Mouse (Mus musculus): ENCODE data around the gene Gsta4. TPM values are rescaled to one million over a fixed set of nuclear protein-coding genes. Genes with fewer than 3 reads are reported as not detected.
A peak's percentile ranks its signal among the peaks of the same experiment; 100 is the strongest.
"Not testable (repeated sequence)": the region's sequence is repeated elsewhere in the genome, so short reads cannot be mapped to it uniquely, and the experiment has no call there.

Gene Gsta4
- total and polyA plus RNA-seq, 2 experiments = 46.5 to 137 TPM

- 74% methylated on average over 11 of the region's 11 CpGs for WGBS
- Histone ChIP-seq H3K9ac (ENCODE audit: low read depth, low read length) (no peak overlapping the region), H3K27ac (replicated peaks; ENCODE audit: insufficient read depth, low read depth, low read length) (no peak overlapping the region), H3K4me3 (ENCODE audit: insufficient read depth, low read depth, low read length) (no peak overlapping the region), H3K4me1 (ENCODE audit: control insufficient read depth, insufficient read depth, low read length) (peaks cover 14% of the 10 kb centered on the region), H3K27me3 (ENCODE audit: control insufficient read depth, insufficient read depth, low read length) (no peaks in the 10 kb centered on the region), H3K36me3 (ENCODE audit: control insufficient read depth, insufficient read depth, low read length) (no peaks in the 10 kb centered on the region), H3K79me2 (ENCODE audit: control insufficient read depth, insufficient read depth, low read length) (no peaks in the 10 kb centered on the region)
- TF ChIP-seq CTCF (IDR thresholded peaks at IDR 0.05; ENCODE audit: low read depth, low read length) (no peak), POLR2A (IDR thresholded peaks at IDR 0.05; ENCODE audit: extremely low read depth, insufficient read depth, low read length) (no peak)
- DNase-seq (ENCODE audit: extremely low read depth, low read depth, low spot score) = no peak
Measured at GRCm38 (mm10) chr9:78225304-78225703, 42.7 kb downstream of the Gsta4 start.

DNA sequence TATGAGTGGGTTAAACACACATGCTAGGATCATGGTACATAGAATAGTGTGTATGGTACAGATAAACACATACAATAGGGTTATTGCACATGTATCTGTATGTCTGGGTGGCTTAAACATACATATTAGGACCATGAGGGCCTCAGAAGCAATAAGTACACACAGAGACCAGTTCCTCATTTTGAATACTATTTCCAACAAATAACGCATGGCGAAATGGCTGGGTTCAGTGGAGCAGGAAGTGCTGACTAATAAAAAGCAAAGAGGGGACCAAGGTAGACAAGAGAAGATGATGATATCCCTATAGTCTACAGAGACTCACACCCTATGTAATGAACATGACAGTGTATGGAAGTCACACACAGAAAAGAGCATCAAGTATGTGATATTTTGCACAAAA is 45.5 kb downstream of the Gsta4 start:
- Histone ChIP-seq H3K27me3 (ENCODE audit: control insufficient read depth, insufficient read depth, low read length) (no peaks in the 10 kb centered on the region), H3K36me3 (ENCODE audit: control insufficient read depth, insufficient read depth, low read length) (no peaks in the 10 kb centered on the region), H3K27ac (replicated peaks; ENCODE audit: insufficient read depth, low read depth, low read length) (no peak overlapping the region), H3K79me2 (ENCODE audit: control insufficient read depth, insufficient read depth, low read length) (no peaks in the 10 kb centered on the region), H3K4me1 (ENCODE audit: control insufficient read depth, insufficient read depth, low read length) (peaks cover 11% of the 10 kb centered on the region), H3K9ac (ENCODE audit: low read depth, low read length) (no peak overlapping the region), H3K4me3 (ENCODE audit: insufficient read depth, low read depth, low read length) (no peak overlapping the region)
- TF ChIP-seq POLR2A (IDR thresholded peaks at IDR 0.05; ENCODE audit: extremely low read depth, insufficient read depth, low read length) (no peak), CTCF (IDR thresholded peaks at IDR 0.05; ENCODE audit: low read depth, low read length) (no peak)
- 87% methylated on average over 2 of the region's 2 CpGs for WGBS
- DNase-seq (ENCODE audit: extremely low read depth, low read depth, low spot score) = no peak

GRCm38 (mm10) chr9:78229658-78230057 is 47.1 kb downstream of the Gsta4 start:
- not testable (repeated sequence) for H3K27me3 ChIP-seq (ENCODE audit: control insufficient read depth, insufficient read depth, low read length); H3K79me2 ChIP-seq (ENCODE audit: control insufficient read depth, insufficient read depth, low read length); H3K4me1 ChIP-seq (ENCODE audit: control insufficient read depth, insufficient read depth, low read length); H3K36me3 ChIP-seq (ENCODE audit: control insufficient read depth, insufficient read depth, low read length); H3K27ac ChIP-seq (replicated peaks; ENCODE audit: insufficient read depth, low read depth, low read length); H3K4me3 ChIP-seq (ENCODE audit: insufficient read depth, low read depth, low read length); H3K9ac ChIP-seq (ENCODE audit: low read depth, low read length)
- peak; percentile 93 for DNase-seq (ENCODE audit: extremely low read depth, low read depth, low spot score)
- 21% methylated on average over 3 of the region's 3 CpGs for WGBS

GRCm38 (mm10) chr9:78230461-78230860 is 47.9 kb downstream of the Gsta4 start, which contains the start of gene Gsta1:
Gene Gsta1 (plus strand): TSS chr9:78230656.
- H3K27me3 ChIP-seq (ENCODE audit: control insufficient read depth, insufficient read depth, low read length); H3K36me3 ChIP-seq (ENCODE audit: control insufficient read depth, insufficient read depth, low read length); H3K4me1 ChIP-seq (ENCODE audit: control insufficient read depth, insufficient read depth, low read length); H3K9ac ChIP-seq (ENCODE audit: low read depth, low read length); H3K4me3 ChIP-seq (ENCODE audit: insufficient read depth, low read depth, low read length); H3K79me2 ChIP-seq (ENCODE audit: control insufficient read depth, insufficient read depth, low read length); H3K27ac ChIP-seq (replicated peaks; ENCODE audit: insufficient read depth, low read depth, low read length): not testable (repeated sequence)
- 15% methylated on average over 3 of the region's 3 CpGs for WGBS
- DNase-seq (ENCODE audit: extremely low read depth, low read depth, low spot score) = peak; percentile 56

DNA sequence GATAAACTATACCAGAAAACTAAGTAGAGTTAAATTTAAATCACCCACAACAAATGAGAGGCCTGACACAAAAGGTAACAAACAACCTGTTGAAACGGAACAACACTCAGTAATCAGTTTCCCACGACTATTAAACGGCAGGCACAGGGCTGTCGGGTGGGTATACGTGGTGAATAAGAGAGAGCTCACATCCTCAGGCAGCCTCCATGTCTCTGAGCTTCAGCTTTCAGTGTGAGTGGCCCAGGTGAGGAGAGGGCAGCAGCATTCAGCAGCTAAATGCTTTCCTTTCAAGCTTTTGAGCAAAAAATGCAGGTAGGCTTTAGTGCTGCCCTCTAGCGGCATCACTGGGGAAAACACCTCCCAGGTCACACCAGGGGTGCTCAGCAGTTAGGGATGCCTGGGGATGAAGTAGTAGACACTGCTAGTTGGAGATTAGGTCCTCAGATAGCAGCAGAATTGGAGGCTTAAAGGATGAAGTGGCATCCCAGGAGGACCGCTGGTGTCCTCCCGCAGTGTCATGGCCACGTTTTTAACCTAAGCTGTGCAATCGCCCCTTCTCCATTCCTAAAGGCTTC is 50.6 kb downstream of the Gsta4 start:
- whole genome bisulfite sequencing = no CpG with 5 or more reads among the region's 10 CpGs
- not testable (repeated sequence) for H3K27me3 ChIP-seq (ENCODE audit: control insufficient read depth, insufficient read depth, low read length); H3K27ac ChIP-seq (replicated peaks; ENCODE audit: insufficient read depth, low read depth, low read length); H3K4me1 ChIP-seq (ENCODE audit: control insufficient read depth, insufficient read depth, low read length); H3K79me2 ChIP-seq (ENCODE audit: control insufficient read depth, insufficient read depth, low read length); H3K36me3 ChIP-seq (ENCODE audit: control insufficient read depth, insufficient read depth, low read length); H3K4me3 ChIP-seq (ENCODE audit: insufficient read depth, low read depth, low read length); DNase-seq (ENCODE audit: extremely low read depth, low read depth, low spot score); H3K9ac ChIP-seq (ENCODE audit: low read depth, low read length)

- not testable (repeated sequence) for H3K79me2 ChIP-seq (ENCODE audit: control insufficient read depth, insufficient read depth, low read length); H3K27ac ChIP-seq (replicated peaks; ENCODE audit: insufficient read depth, low read depth, low read length); H3K4me1 ChIP-seq (ENCODE audit: control insufficient read depth, insufficient read depth, low read length); H3K36me3 ChIP-seq (ENCODE audit: control insufficient read depth, insufficient read depth, low read length); H3K9ac ChIP-seq (ENCODE audit: low read depth, low read length); H3K27me3 ChIP-seq (ENCODE audit: control insufficient read depth, insufficient read depth, low read length); H3K4me3 ChIP-seq (ENCODE audit: insufficient read depth, low read depth, low read length)
- DNase-seq (ENCODE audit: extremely low read depth, low read depth, low spot score) = peak; percentile 81
- WGBS = 33% methylated on average over 4 of the region's 4 CpGs
Measured at GRCm38 (mm10) chr9:78255683-78256470, 73.3 kb downstream of the Gsta4 start.

- not testable (repeated sequence) for H3K36me3 ChIP-seq (ENCODE audit: control insufficient read depth, insufficient read depth, low read length); DNase-seq (ENCODE audit: extremely low read depth, low read depth, low spot score); H3K9ac ChIP-seq (ENCODE audit: low read depth, low read length); H3K27ac ChIP-seq (replicated peaks; ENCODE audit: insufficient read depth, low read depth, low read length); H3K4me3 ChIP-seq (ENCODE audit: insufficient read depth, low read depth, low read length); H3K4me1 ChIP-seq (ENCODE audit: control insufficient read depth, insufficient read depth, low read length); H3K79me2 ChIP-seq (ENCODE audit: control insufficient read depth, insufficient read depth, low read length); H3K27me3 ChIP-seq (ENCODE audit: control insufficient read depth, insufficient read depth, low read length)
- 14% methylated on average over 2 of the region's 3 CpGs for WGBS
Measured at GRCm38 (mm10) chr9:78256914-78257313, 74.3 kb downstream of the Gsta4 start, which contains the start of gene Gm3776. Gene Gm3776 (plus strand): TSS chr9:78257129.
